Mouse (Mus musculus) forebrain, embryonic 12.5 days (tissue): ENCODE measurements around the gene Myo1e. TPM values are rescaled to one million over a fixed set of nuclear protein-coding genes. Genes with fewer than 3 reads are reported as not detected.

ENCODE experiments used
- ATAC-seq: fragments of 200-750 bp; cut with Nextera tagmentation; 2 replicates; pipeline ENCODE4 v1.8.0; 2017; ENCODE audit warnings: moderate TSS enrichment; ENCODE audit not compliant: low FRiP score
- H3K27ac ChIP-seq: fragments of 300-500 bp; sonication (generic); 2 replicates; pipeline ENCODE4 v1.5.1; 2016; ENCODE audit warnings: mild to moderate bottlenecking
- H3K27me3 ChIP-seq: fragments of 300-500 bp; sonication (generic); 2 replicates; pipeline ENCODE4 v1.6.1; 2016; ENCODE audit warnings: mild to moderate bottlenecking
- H3K36me3 ChIP-seq: fragments of 300-500 bp; sonication (generic); replicated peaks from 2 replicates; pipeline ENCODE4 v1.6.1; 2016; ENCODE audit warnings: mild to moderate bottlenecking
- H3K4me1 ChIP-seq: fragments of 300-500 bp; sonication (generic); 2 replicates; pipeline ENCODE4 v1.6.1; 2016
- H3K4me2 ChIP-seq: fragments of 300-500 bp; sonication (generic); 2 replicates; pipeline ENCODE4 v1.6.1; 2016; ENCODE audit warnings: mild to moderate bottlenecking, moderate library complexity
- H3K4me3 ChIP-seq: fragments of 300-500 bp; sonication (generic); replicated peaks from 2 replicates; pipeline ENCODE4 v1.5.1; 2016; ENCODE audit warnings: mild to moderate bottlenecking
- H3K9ac ChIP-seq: fragments of 300-500 bp; sonication (generic); 2 replicates; pipeline ENCODE4 v1.6.1; 2016; ENCODE audit warnings: mild to moderate bottlenecking
- H3K9me3 ChIP-seq: fragments of 300-500 bp; sonication (generic); 2 replicates; pipeline ENCODE4 v1.6.1; 2016
- WGBS: fragments of 180-500 bp; shearing (Covaris S2); methylation state at CpG from one replicate; pipeline ENCODE4 v1.1.7; 2016; 5-methylcytosine and 5-hydroxymethylcytosine counted together
- microRNA-seq: library from miRNA; unstranded; fragments of <30 nt; microRNA quantifications from one replicate; pipeline ENCODE4, GENCODE M21; 2017
- polyA plus RNA-seq: library from polyadenylated mRNA; unstranded; fragments of >200 nt; fragmentation: Nextera tagmentation; extraction: Ambion mirVana; gene quantifications from 2 replicates; pipeline ENCODE4 v1.2.1, GENCODE M21; 2016

Gene Myo1e
- polyA plus RNA-seq, 1 experiment from 2014 or later, result 10.3 TPM

GRCm38 (mm10) chr9:70421257-70422056 is 214.3 kb downstream of the Myo1e start, which contains the start of gene Ccnb2:
Ccnb2 (minus strand) TSS chr9:70421547.
- Histone ChIP-seq H3K4me1 (peaks cover 10% of the 10 kb centered on the region), H3K27ac (peak within 1 kb of the TSS; percentile 80), H3K4me2 (peak within 1 kb of the TSS; percentile 84), H3K27me3 (no peaks in the 10 kb centered on the region), H3K36me3 (peaks cover 40% of the 10 kb centered on the region), H3K4me3 (peak within 1 kb of the TSS; percentile 68), H3K9ac (peak within 1 kb of the TSS; percentile 77), H3K9me3 (no peaks in the 10 kb centered on the region)
- ATAC-seq, result peak; percentile 98
- WGBS, result 4% methylated on average over 45 of the region's 45 CpGs

- Histone ChIP-seq H3K9ac (no peak overlapping the region), H3K4me3 (no peak overlapping the region), H3K9me3 (no peaks in the 10 kb centered on the region), H3K27me3 (no peaks in the 10 kb centered on the region), H3K4me1 (peaks cover 10% of the 10 kb centered on the region), H3K27ac (no peak overlapping the region), H3K36me3 (peaks cover 42% of the 10 kb centered on the region), H3K4me2 (no peak overlapping the region)
- ATAC-seq, result no peak
- WGBS, result 92% methylated on average over 2 of the region's 2 CpGs
Observed at GRCm38 (mm10) chr9:70422661-70423060, 215.5 kb downstream of the Myo1e start.

- Histone ChIP-seq H3K9me3 (no peaks in the 10 kb centered on the region), H3K36me3 (peaks cover 76% of the 10 kb centered on the region), H3K4me3 (no peak overlapping the region), H3K27ac (no peak overlapping the region), H3K4me1 (no peaks in the 10 kb centered on the region), H3K4me2 (no peak overlapping the region), H3K9ac (no peak overlapping the region), H3K27me3 (no peaks in the 10 kb centered on the region)
- 94% methylated on average over 4 of the region's 4 CpGs for WGBS
- no peak for ATAC-seq
Observed at GRCm38 (mm10) chr9:70439959-70440358, 232.8 kb downstream of the Myo1e start.

- H3K9me3 ChIP-seq, result no peaks in the 10 kb centered on the region
- WGBS, result 97% methylated on average over 5 of the region's 5 CpGs
- H3K27me3 ChIP-seq, result no peaks in the 10 kb centered on the region
- no peak overlapping the region for H3K27ac ChIP-seq
- ATAC-seq, result no peak
- no peak overlapping the region for H3K4me2 ChIP-seq
- H3K9ac ChIP-seq, result no peak overlapping the region
- no peaks in the 10 kb centered on the region for H3K4me1 ChIP-seq
- H3K36me3 ChIP-seq, result peaks cover 45% of the 10 kb centered on the region
- H3K4me3 ChIP-seq, result no peak overlapping the region
Observed at GRCm38 (mm10) chr9:70449072-70449471, 241.9 kb downstream of the Myo1e start.

Small RNA genes within 50 kb of the gene (microRNA-seq; reads per million reads assigned to microRNA genes)
- gene Mir5626, result 11.2 reads per million, percentile 28 among the genes with 10 or more reads in this experiment

Other genes starting within 250 kb of the Myo1e start
- gene Bnip2, start 217.9 kb upstream of the Myo1e start, polyA plus RNA-seq, result 115 and 119 TPM in 2 replicates
- gene Gtf2a2, start 194.8 kb upstream of the Myo1e start, polyA plus RNA-seq, result 203 and 211 TPM in 2 replicates
- not detected in 2 replicates for gene Gcnt3, start 169.3 kb upstream of the Myo1e start, polyA plus RNA-seq
- 4.9 and 5.7 TPM in 2 replicates for gene Fam81a, start 64.8 kb upstream of the Myo1e start, polyA plus RNA-seq
- 174 and 176 TPM in 2 replicates for gene Ccnb2, start 214.2 kb downstream of the Myo1e start, polyA plus RNA-seq